Mouse (Mus musculus) kidney, embryonic 15.5 days (tissue): ENCODE measurements around the gene Gm11639. TPM values are rescaled to one million over a fixed set of nuclear protein-coding genes. Genes with fewer than 3 reads are reported as not detected.
"Not testable (repeated sequence)": the region's sequence is repeated elsewhere in the genome, so short reads cannot be mapped to it uniquely, and the experiment has no call there.

ENCODE experiments used
- ATAC-seq: fragments of 200-750 bp; cut with Nextera tagmentation; replicated peaks from 2 replicates; pipeline ENCODE4 v1.8.0; 2017; ENCODE audit warnings: moderate TSS enrichment; ENCODE audit not compliant: low FRiP score
- H3K27ac ChIP-seq: fragments of 300-500 bp; sonication (generic); 2 replicates; pipeline ENCODE4 v1.5.1; 2015; ENCODE audit warnings: mild to moderate bottlenecking, inconsistent platforms
- H3K27me3 ChIP-seq: fragments of 300-500 bp; sonication (generic); 2 replicates; pipeline ENCODE4 v1.6.1; 2015; ENCODE audit warnings: inconsistent platforms
- H3K36me3 ChIP-seq: fragments of 300-500 bp; sonication (generic); 2 replicates; pipeline ENCODE4 v1.6.1; 2015; ENCODE audit warnings: inconsistent platforms
- H3K4me1 ChIP-seq: fragments of 300-500 bp; sonication (generic); 2 replicates; pipeline ENCODE4 v1.6.1; 2015; ENCODE audit warnings: inconsistent platforms
- H3K4me2 ChIP-seq: fragments of 300-500 bp; sonication (generic); 2 replicates; pipeline ENCODE4 v1.6.1; 2015; ENCODE audit warnings: moderate library complexity, mild to moderate bottlenecking, inconsistent platforms
- H3K4me3 ChIP-seq: fragments of 300-500 bp; sonication (generic); replicated peaks from 2 replicates; pipeline ENCODE4 v1.5.1; 2015; ENCODE audit warnings: mild to moderate bottlenecking, inconsistent platforms
- H3K9ac ChIP-seq: fragments of 300-500 bp; sonication (generic); 2 replicates; pipeline ENCODE4 v1.6.1; 2015; ENCODE audit warnings: mild to moderate bottlenecking, inconsistent platforms
- H3K9me3 ChIP-seq: fragments of 300-500 bp; sonication (generic); replicated peaks from 2 replicates; pipeline ENCODE4 v1.6.1; 2016; ENCODE audit warnings: inconsistent platforms
- WGBS: fragments of 180-500 bp; shearing (Covaris S2); methylation state at CpG from one replicate; pipeline ENCODE4 v1.1.7; 2015; ENCODE audit warnings: mixed read lengths; 5-methylcytosine and 5-hydroxymethylcytosine counted together
- polyA plus RNA-seq: library from polyadenylated mRNA; unstranded; fragments of >200 nt; fragmentation: Nextera tagmentation; extraction: Ambion mirVana; gene quantifications from 2 replicates; pipeline ENCODE4 v1.2.1, GENCODE M21; 2015

Gene Gm11639
- polyA plus RNA-seq, 1 experiment from 2014 or later: 0.30 TPM

DNA sequence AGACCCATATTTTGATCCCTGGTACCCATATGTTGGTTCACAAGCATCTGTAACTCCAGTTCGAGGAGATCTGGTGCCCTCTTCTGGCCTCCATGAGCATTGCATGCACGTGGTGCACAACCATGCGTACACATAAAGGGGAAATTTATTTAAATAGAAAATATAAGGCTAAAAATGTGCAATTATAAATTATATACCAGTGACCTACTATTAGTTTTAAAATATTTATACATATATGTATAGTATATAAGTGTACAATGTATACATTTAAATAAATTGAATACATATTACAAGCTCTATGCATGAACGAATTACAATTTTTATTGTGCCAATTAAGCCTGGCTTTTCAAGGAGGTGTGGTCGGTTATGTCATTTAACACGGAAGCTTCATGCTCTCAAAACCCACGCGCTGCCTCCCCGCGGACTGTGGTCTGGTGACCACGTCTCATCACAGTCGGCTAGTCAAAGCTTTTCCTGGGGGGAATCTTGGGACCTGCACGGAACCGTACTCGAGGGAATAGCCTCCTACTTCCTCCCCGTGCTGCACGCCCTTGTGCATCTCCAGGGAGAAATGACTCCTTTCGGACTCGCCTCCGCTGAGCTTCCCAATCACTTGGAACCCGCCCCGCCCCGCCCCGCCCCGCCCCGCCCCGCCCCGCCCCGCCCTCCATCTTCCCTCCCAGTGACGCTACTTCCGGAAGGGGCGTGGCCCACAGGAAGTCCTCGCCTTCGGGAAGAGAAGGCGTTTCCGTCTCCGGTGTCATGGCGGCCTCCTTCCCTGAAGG, 440.4 kb downstream of the Gm11639 start, which contains the start of gene Mettl2:
Mettl2 (plus strand) TSS at position 691 of the 785 bp plus-strand sequence.
- Histone ChIP-seq H3K9me3 (no peaks in the 10 kb centered on the region), H3K36me3 (peaks cover 23% of the 10 kb centered on the region), H3K9ac (peak within 1 kb of the TSS; percentile 88), H3K27me3 (no peaks in the 10 kb centered on the region), H3K27ac (peak within 1 kb of the TSS; percentile 86), H3K4me2 (peak within 1 kb of the TSS; percentile 75), H3K4me3 (peak within 1 kb of the TSS; percentile 100), H3K4me1 (peaks cover 23% of the 10 kb centered on the region)
- 1% methylated on average over 38 of the region's 38 CpGs for WGBS
- peak; percentile 91 for ATAC-seq

DNA sequence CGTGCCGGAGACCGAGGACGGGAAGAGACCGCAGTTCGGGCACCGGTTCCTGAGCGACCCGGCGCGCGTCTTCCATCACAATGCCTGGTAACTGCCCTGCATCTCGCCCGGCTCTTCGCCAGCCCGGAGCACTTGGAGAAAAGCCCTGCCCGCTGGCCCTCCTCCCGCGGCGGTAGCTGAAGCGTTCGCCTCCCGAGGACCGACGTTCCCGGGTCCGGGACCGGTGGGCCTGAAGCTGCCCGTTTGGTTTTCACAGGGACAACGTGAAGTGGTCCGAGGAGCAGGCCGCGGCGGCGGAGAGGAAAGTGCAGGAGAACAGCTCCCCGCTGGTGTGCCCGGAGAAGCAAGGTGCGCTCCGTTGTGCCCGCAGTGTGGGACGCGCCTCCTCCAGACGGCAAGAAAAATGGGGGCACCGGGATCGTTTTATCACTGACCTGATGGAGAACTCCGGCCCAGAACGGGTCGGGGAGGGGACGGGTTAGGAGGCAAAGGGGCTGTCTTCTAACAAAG, 441.1 kb downstream of the Gm11639 start:
- Histone ChIP-seq H3K36me3 (peaks cover 29% of the 10 kb centered on the region), H3K9me3 (no peaks in the 10 kb centered on the region), H3K4me3 (peak overlapping the region; percentile 100), H3K4me1 (peaks cover 23% of the 10 kb centered on the region), H3K9ac (peak overlapping the region; percentile 88), H3K27ac (no peak overlapping the region), H3K27me3 (no peaks in the 10 kb centered on the region), H3K4me2 (peak overlapping the region; percentile 75)
- peak; percentile 17 for ATAC-seq
- under 1% methylated on average over 49 of the region's 49 CpGs for WGBS

DNA sequence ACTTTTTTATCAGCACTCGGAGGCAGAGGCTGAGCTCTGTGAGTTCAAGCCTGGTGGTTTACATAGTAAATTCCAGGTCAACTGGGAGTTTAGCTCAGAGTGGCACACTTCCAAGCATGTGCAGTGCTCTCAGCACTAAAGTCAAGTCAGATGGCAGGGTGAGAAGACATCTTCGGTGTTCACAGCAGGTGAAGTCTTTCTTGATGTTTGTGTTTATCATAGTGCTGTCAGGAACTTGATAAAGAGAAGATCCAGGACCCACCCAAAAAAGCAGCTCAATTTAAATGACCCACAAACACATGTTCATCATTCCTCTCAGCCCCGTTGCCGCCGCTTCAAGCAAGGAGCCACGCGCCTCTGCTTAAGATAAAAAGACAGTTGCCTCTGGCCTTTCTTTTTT, 450.2 kb downstream of the Gm11639 start:
- Histone ChIP-seq H3K4me1 (no peaks in the 10 kb centered on the region), H3K27ac (no peak overlapping the region), H3K9ac (no peak overlapping the region), H3K4me2 (no peak overlapping the region), H3K36me3 (peaks cover 100% of the 10 kb centered on the region), H3K27me3 (no peaks in the 10 kb centered on the region), H3K4me3 (no peak overlapping the region), H3K9me3 (no peaks in the 10 kb centered on the region)
- no peak for ATAC-seq
- WGBS: 96% methylated on average over 7 of the region's 7 CpGs

DNA sequence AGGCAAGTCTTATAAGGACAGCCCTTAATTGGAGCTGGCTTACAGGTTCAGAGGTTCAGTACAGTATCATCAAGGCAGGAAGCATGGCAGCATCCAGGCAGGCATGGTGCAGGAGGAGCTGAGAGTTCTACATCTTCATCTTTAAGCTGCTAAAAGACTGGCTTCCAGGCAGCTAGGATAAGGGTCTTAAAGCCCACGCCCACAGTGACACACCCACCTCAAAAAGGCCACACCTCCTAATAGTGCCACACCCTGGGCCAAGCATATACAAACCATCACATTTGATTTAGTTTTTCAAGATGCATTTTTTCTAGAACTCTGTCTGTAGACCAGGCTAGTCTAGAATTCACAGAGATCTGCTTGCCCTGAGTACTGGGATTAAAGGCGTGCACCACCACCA, 451.7 kb downstream of the Gm11639 start:
- H3K9me3 ChIP-seq, H3K27ac ChIP-seq, H3K4me2 ChIP-seq, H3K4me1 ChIP-seq, H3K27me3 ChIP-seq, ATAC-seq, H3K9ac ChIP-seq, H3K4me3 ChIP-seq: not testable (repeated sequence)
- 93% methylated on average over 2 of the region's 2 CpGs for WGBS
- H3K36me3 ChIP-seq: peaks cover 91% of the 10 kb centered on the region

DNA sequence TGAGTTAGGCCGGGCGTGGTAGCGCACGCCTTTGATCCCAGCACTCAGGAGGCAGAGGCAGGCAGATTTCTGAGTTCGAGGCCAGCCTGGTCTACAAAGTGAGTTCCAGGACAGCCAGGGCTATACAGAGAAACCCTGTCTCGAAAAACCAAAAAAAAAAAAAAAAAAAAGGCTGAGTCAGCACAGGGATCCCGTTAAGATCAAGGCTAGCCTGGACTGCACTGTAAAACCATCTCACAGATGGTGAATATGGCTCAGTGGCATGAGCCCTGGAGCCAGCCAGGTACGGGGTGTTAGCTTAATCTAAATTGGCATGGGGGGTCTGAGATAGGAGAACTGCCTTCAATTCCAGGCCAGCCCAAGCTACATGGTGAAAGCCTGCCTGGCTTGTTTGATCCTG, 455.0 kb downstream of the Gm11639 start:
- H3K9ac ChIP-seq, H3K4me1 ChIP-seq, H3K27ac ChIP-seq, H3K4me3 ChIP-seq, H3K9me3 ChIP-seq, ATAC-seq, H3K4me2 ChIP-seq, H3K27me3 ChIP-seq: not testable (repeated sequence)
- 90% methylated on average over 8 of the region's 8 CpGs for WGBS
- H3K36me3 ChIP-seq: peaks cover 59% of the 10 kb centered on the region

DNA sequence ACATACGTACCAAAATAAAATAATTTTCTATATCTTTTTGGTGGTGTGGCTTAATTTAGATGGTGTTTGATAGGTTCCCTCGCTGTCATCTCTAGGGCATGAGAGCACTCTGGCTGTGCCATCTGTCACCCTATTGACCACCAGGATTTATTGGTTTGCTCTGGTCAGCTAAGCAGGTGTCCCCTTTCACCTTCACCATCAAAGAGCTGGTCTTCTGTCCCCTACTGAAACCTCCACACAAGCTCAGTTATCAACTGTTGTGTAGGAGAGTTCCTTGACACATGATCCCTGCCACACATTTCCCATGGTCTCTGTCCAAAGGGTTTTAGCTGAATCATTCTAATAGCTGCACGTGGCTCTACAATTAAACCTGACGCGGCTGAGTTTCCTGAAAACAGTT, 455.6 kb downstream of the Gm11639 start:
- peak; percentile 60 for ATAC-seq
- Histone ChIP-seq H3K4me2 (no peak overlapping the region), H3K9ac (no peak overlapping the region), H3K27ac (no peak overlapping the region), H3K4me1 (peaks cover 5% of the 10 kb centered on the region; the same call in 1 of the 2 replicates), H3K4me3 (no peak overlapping the region), H3K27me3 (no peaks in the 10 kb centered on the region), H3K9me3 (no peaks in the 10 kb centered on the region), H3K36me3 (peaks cover 53% of the 10 kb centered on the region)
- WGBS: 52% methylated on average over 5 of the region's 5 CpGs

DNA sequence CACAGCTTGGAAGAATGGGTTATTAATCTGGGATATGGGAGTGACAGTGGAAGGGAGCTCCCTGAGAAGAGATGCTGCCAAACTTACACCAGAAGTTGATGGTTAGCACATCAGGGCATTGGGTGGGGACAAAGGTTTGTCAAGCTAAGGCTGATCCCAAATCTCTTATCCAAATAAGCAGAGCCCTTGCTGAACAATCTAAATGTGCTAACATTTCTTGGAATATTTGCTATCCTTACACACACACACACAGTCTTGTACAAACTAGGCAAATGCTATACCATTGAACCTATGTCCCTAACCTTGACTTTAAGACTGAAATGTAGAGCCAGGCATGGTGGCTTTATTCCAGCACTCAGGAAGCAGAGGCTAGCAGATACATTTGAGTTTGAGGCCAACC, 458.1 kb downstream of the Gm11639 start:
- ATAC-seq: no peak
- Histone ChIP-seq H3K9ac (no peak overlapping the region), H3K27me3 (no peaks in the 10 kb centered on the region), H3K4me1 (peaks cover 5% of the 10 kb centered on the region; the same call in 1 of the 2 replicates), H3K27ac (no peak overlapping the region), H3K9me3 (no peaks in the 10 kb centered on the region), H3K4me3 (no peak overlapping the region), H3K36me3 (peaks cover 28% of the 10 kb centered on the region), H3K4me2 (no peak overlapping the region)

DNA sequence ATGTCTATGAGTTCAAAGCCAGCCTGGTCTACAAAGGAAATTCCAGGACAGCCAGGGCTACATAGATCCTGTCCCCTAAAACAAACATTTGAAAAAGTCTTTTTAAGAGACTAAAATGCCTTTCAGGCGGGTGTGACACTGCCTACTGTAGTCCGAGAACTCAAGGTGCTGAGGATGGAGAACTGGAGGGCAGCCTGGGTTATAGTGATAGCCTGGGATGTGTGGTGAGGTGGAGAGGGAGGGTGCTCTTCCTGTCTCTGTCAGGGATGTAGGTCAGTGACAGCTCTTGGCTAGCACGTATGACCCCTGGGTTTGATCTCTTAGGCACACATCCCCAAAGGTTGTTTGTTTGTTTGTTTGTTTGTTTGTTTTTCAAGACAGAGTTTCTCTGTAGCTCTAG, 458.6 kb downstream of the Gm11639 start:
- peaks cover 23% of the 10 kb centered on the region for H3K36me3 ChIP-seq
- H3K9ac ChIP-seq: no peak overlapping the region
- no peak overlapping the region for H3K27ac ChIP-seq
- no peak overlapping the region for H3K4me3 ChIP-seq
- H3K4me2 ChIP-seq: no peak overlapping the region
- no peak for ATAC-seq
- peaks cover 5% of the 10 kb centered on the region; the same call in 1 of the 2 replicates for H3K4me1 ChIP-seq
- WGBS: 76% methylated on average over 3 of the region's 3 CpGs
- H3K9me3 ChIP-seq: no peaks in the 10 kb centered on the region
- no peaks in the 10 kb centered on the region for H3K27me3 ChIP-seq

DNA sequence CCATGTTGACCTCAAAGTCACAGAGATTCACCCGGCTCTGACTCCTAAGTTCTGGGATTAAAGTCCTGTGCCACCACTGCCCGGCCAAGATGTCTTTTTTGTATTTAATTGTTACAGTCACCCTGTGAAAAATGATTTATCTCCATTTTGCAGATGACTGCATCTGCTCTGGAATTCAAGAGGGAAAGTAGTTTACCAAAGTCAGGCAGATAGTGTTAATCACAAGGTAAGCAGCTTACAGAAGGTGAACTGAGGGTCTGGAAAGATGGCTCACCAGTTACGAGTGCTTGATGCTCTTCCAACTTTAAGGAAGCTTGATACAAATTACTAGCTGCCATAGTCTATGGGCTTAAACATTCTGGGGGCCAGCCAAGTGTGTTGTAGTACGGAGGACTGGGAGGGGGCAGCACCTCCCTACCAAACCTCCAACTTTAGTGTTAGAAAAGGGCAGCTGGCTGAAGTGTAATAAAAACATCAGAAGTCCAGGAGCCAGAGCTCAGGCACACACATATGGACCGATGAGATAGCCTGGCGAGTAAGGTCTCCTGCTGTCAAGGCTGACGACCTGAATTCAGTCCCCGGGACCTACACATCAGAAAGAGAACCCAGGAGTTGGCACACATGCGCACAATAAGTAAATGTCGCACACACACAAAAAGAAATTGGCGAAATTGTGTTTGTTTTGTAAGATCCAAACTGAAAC, 459.2 kb downstream of the Gm11639 start:
- Histone ChIP-seq H3K4me2 (no peak overlapping the region), H3K27me3 (no peaks in the 10 kb centered on the region), H3K9me3 (no peaks in the 10 kb centered on the region), H3K27ac (no peak overlapping the region), H3K36me3 (peaks cover 17% of the 10 kb centered on the region), H3K4me3 (no peak overlapping the region), H3K4me1 (peaks cover 5% of the 10 kb centered on the region; the same call in 1 of the 2 replicates), H3K9ac (no peak overlapping the region)
- no peak for ATAC-seq
- 65% methylated on average over 11 of the region's 11 CpGs for WGBS

DNA sequence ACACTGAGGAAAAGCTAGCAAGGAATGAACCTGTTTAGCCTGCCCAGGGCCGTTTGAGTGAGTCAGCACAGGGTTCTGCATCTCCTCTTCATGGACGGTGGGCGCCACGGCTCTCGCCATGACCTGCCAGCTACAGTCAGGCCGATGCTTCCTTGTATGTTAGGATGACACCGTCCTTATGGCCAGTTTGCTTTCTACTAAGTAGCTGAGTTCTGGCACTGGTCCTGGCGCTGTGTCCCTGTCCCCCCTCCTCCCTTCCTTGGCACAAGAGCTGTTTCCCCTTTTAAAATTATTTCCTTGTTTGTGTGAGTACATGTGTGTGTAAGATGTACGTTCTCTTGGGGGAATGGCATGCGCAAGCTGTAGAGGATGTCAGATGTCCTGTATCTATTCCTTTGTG, 459.7 kb downstream of the Gm11639 start:
- H3K27me3 ChIP-seq: no peaks in the 10 kb centered on the region
- WGBS: 75% methylated on average over 10 of the region's 10 CpGs
- peaks cover 12% of the 10 kb centered on the region for H3K36me3 ChIP-seq
- no peaks in the 10 kb centered on the region for H3K9me3 ChIP-seq
- ATAC-seq: no peak
- H3K4me1 ChIP-seq: peaks cover 5% of the 10 kb centered on the region; the same call in 1 of the 2 replicates
- no peak overlapping the region for H3K4me3 ChIP-seq
- no peak overlapping the region for H3K4me2 ChIP-seq
- H3K27ac ChIP-seq: no peak overlapping the region
- H3K9ac ChIP-seq: no peak overlapping the region

DNA sequence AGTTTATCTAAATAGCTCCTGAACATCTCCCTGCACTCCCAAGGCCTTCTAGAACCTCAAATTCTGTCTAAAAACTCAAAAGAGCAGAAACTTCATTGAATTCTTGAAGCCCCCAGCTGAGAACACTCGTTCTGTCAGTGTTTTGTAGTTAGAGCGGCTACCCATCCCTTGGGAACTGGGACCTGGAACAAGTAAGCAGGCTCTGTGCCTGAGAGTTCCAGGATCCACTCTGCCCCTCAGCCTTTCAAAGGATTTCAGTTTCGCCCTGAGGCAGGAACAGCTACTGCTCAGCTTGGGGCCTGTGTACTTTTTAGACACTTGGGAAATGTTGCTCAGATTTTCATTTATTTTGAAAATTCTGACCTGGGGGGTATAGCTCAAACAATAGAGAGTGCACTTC, 461.1 kb downstream of the Gm11639 start, which contains the start of gene Gm10842:
Gm10842 (plus strand) TSS at position 301 of the 400 bp plus-strand sequence.
- Histone ChIP-seq H3K4me1 (peaks cover 11% of the 10 kb centered on the region), H3K36me3 (no peaks in the 10 kb centered on the region), H3K9me3 (no peaks in the 10 kb centered on the region), H3K27me3 (no peaks in the 10 kb centered on the region), H3K4me3 (no peak within 1 kb of the TSS), H3K9ac (no peak within 1 kb of the TSS), H3K27ac (no peak within 1 kb of the TSS), H3K4me2 (no peak within 1 kb of the TSS)
- WGBS: 80% methylated on average over 3 of the region's 3 CpGs
- no peak for ATAC-seq

DNA sequence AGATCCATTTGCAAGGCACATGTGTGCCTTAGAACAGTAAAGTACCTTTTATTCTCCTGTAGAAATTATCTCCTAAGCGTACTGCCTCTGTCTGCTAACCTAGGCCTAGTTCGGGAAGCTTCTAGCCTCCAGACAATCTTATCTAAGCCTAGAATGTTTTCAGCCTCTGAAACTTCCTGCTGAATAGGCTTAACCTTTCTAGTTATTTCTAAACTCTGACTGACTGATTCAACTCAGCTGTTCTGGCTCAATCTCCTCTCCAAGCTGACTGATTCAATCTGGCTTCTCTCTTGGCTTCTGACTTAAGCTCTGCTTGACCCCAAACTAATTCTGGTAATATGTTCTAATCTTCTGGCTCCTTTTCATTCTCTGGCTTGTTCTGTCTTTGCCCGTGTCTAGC, 463.8 kb downstream of the Gm11639 start:
- no peak overlapping the region for H3K4me2 ChIP-seq
- H3K4me3 ChIP-seq: no peak overlapping the region
- WGBS: 72% methylated on average over 3 of the region's 3 CpGs
- H3K9ac ChIP-seq: no peak overlapping the region
- no peak for ATAC-seq
- no peaks in the 10 kb centered on the region for H3K36me3 ChIP-seq
- no peaks in the 10 kb centered on the region for H3K9me3 ChIP-seq
- H3K27me3 ChIP-seq: no peaks in the 10 kb centered on the region
- no peak overlapping the region for H3K27ac ChIP-seq
- H3K4me1 ChIP-seq: peaks cover 31% of the 10 kb centered on the region
